Mouse (Mus musculus) bone marrow macrophage, adult 2 months (primary cell): ENCODE measurements at regions not wholly inside any gene's neighbourhood (a gene's known extent, or its start where the extent isn't known, plus 50 kb on each side); places are given as distances from the start of the nearest gene placed in this dataset.

Experiments used
- H3K27ac ChIP-seq: 2 replicates; pipeline ENCODE4 v1.5.1; 2012; ENCODE audit warnings: low read depth, low read length; ENCODE audit not compliant: insufficient read depth
- H3K4me1 ChIP-seq: 2 replicates; pipeline ENCODE4 v1.6.1; 2012; ENCODE audit warnings: low read length; ENCODE audit not compliant: control insufficient read depth, insufficient read depth
- H3K4me3 ChIP-seq: 2 replicates; pipeline ENCODE4 v1.5.1; 2012; ENCODE audit warnings: mild to moderate bottlenecking, low read length, moderate library complexity; ENCODE audit not compliant: insufficient read depth
- CTCF ChIP-seq: IDR thresholded peaks from 2 replicates; pipeline ENCODE4 v1.5.1; 2012; ENCODE audit warnings: low read depth, mild to moderate bottlenecking, low read length, moderate library complexity
- POLR2A ChIP-seq: IDR thresholded peaks from 2 replicates; pipeline ENCODE4 v1.6.1; 2012; ENCODE audit warnings: mild to moderate bottlenecking, low read depth, low read length, borderline replicate concordance

GRCm38 (mm10) chr14:104863881-104864280, 313.2 kb downstream of the Rbm26 start:
- Histone ChIP-seq H3K27ac (no peak overlapping the region), H3K4me3 (no peak overlapping the region), H3K4me1 (no peaks in the 10 kb centered on the region)
- no peak for TF ChIP-seq CTCF
- TF ChIP-seq POLR2A, result no peak

GRCm38 (mm10) chr14:104855913-104856312, 321.2 kb downstream of the Rbm26 start:
- Histone ChIP-seq H3K4me1 (no peaks in the 10 kb centered on the region), H3K4me3 (no peak overlapping the region), H3K27ac (no peak overlapping the region)
- TF ChIP-seq CTCF (no peak), POLR2A (no peak)

- no peak overlapping the region for H3K27ac ChIP-seq
- H3K4me1 ChIP-seq, result no peaks in the 10 kb centered on the region
- H3K4me3 ChIP-seq, result no peak overlapping the region
- no peak for TF ChIP-seq POLR2A
Measured at GRCm38 (mm10) chr14:104849274-104849673, 326.8 kb upstream of the Rnf219 start.

DNA sequence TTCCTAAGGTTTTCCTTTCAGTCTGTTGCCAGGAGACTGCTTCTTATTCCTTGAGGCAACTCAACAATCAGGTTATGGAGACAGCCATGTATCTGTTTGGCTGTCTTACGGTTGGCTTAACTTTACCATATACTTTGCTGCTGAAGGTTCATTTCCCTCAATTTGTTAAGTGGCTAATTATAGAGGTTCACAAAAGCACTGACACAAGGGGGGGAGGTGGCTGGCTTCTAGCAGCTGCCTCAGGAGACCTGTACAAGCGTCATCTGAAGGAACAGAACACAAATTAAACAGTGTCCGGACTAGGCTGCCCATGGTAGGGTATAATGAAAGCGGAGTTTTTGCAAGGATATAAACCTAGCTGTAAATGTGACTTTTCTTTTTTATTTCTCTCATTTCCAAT, 305.0 kb upstream of the Rnf219 start:
- TF ChIP-seq CTCF (no peak), POLR2A (no peak)
- Histone ChIP-seq H3K4me3 (no peak overlapping the region), H3K27ac (no peak overlapping the region), H3K4me1 (no peaks in the 10 kb centered on the region)

DNA sequence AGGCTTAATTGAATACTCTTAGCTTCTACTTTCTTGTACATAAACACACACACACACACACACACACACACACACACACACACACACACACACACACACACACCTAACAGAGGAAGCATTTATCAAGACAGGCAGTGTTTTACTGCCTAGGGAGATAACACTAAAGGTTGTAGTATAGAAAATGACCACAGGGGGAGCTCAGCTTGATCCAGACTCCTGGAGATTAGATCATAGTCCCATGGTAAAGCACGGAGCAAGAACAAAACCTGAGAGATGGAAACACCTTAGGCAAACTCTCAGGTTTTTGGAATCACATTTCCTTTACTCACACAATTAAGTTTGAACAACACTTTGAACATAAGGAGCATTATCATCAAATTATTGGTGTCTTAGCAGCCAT, 302.5 kb upstream of the Rnf219 start:
- H3K4me1 ChIP-seq, result no peaks in the 10 kb centered on the region
- TF ChIP-seq CTCF (no peak), POLR2A (no peak)
- H3K4me3 ChIP-seq, result no peak overlapping the region
- no peak overlapping the region for H3K27ac ChIP-seq

GRCm38 (mm10) chr14:104824224-104824623, 301.8 kb upstream of the Rnf219 start:
- H3K4me3 ChIP-seq, result no peak overlapping the region
- no peak overlapping the region for H3K27ac ChIP-seq
- no peaks in the 10 kb centered on the region for H3K4me1 ChIP-seq
- TF ChIP-seq CTCF (no peak), POLR2A (no peak)

DNA sequence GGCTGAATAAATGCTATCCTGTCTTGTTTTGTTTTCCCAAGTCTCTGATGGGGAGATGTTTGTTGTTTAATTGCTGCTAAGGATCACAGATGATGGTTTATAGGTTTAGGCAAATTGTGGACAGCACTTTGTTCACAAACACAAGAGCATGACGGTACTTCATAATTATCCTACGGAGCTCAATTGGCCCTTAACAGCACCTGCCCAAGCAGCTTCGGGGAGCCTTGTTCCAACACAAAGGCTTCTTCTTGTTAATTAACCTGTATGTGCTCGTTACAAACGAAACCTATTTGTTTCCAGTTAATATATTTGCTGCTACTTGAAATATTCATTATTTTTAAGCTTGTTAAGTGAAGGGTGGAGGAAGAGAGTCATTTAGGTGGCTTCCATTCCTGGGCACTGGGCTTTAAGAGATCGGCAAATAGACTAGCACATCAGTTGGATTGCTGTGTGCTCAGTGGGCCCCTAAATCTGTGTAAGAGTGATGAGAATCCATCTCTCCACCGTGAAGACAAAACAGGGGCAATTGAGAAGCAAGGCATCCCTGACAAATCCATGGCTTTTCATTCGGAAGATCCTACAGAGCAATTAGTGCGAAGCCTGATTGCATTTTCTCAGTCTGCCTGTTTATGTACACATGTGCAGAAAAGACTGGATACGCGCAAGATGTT, 299.6 kb upstream of the Rnf219 start:
- Histone ChIP-seq H3K27ac (no peak overlapping the region), H3K4me3 (no peak overlapping the region), H3K4me1 (no peaks in the 10 kb centered on the region)
- TF ChIP-seq CTCF (no peak), POLR2A (no peak)

GRCm38 (mm10) chr14:104819106-104819505, 296.7 kb upstream of the Rnf219 start:
- Histone ChIP-seq H3K27ac (no peak overlapping the region), H3K4me3 (no peak overlapping the region), H3K4me1 (no peaks in the 10 kb centered on the region)
- TF ChIP-seq CTCF, result no peak

DNA sequence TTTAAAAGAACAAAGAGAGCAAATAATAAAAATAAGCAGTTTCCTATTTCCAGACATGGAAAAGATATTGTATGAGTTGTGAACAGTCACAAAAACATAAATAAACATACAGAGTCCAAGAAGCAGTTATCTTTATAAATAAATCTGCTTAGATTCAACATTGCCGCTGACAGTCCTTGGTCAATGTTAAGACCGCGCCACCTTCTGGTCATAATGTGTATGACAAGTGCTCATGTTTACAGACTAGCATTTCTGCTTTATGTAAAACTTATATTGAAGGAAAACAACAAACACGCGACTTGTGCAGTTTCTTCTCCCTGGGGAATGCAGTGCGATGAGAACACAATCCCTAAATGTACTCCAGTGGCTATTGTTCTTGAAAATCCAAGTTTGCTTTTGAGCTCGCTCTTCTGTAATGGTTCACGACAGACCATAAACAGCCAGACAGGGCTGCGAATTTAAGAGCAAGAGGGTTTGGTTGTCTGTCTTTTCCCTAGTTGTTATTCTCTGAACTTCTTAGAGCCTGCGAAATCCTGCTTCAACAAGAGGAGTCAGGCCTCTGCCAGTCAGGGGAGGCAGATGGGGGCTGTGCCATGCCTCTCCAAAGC, 291.6 kb upstream of the Rnf219 start:
- no peak for TF ChIP-seq CTCF
- TF ChIP-seq POLR2A, result no peak
- Histone ChIP-seq H3K4me3 (no peak overlapping the region), H3K27ac (no peak overlapping the region), H3K4me1 (no peaks in the 10 kb centered on the region)

DNA sequence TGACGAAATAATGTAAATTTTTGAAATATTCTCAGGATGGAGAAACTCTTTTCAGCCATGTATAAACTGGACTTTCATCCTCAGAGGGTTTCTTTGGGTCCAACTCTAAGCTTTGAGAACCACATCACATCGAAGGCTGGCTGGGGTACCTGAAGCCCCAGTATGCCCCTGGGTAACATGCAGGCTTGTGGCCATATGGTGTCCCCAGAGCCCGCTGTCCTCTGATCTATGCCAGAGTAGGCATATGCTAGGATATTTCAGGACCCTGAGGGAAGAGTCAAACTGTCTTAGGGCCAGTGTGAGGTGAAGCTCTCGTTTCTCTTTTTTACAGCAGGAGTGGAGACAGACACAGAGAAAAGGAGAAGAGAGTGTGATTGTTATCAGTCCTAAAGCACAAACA, 289.6 kb upstream of the Rnf219 start:
- H3K4me1 ChIP-seq, result no peaks in the 10 kb centered on the region
- H3K27ac ChIP-seq, result no peak overlapping the region
- H3K4me3 ChIP-seq, result no peak overlapping the region
- no peak for TF ChIP-seq CTCF
- no peak for TF ChIP-seq POLR2A
